Mouse (Mus musculus) ES-E14 (cell line): ENCODE measurements around the gene Rbm48. TPM values are rescaled to one million over a fixed set of nuclear protein-coding genes. Genes with fewer than 3 reads are reported as not detected.

Experiments used
- DNase-seq: peaks from one replicate; pipeline ENCODE4 v3.0.0-alpha.2; 2013; ENCODE audit warnings: low read depth, low spot score
- H3K27ac ChIP-seq: 2 replicates; pipeline ENCODE4 v1.5.1; 2012; ENCODE audit warnings: low read depth, mild to moderate bottlenecking, low read length, moderate library complexity, mixed read lengths; ENCODE audit not compliant: poor library complexity, insufficient read depth, severe bottlenecking
- H3K36me3 ChIP-seq: 2 replicates; pipeline ENCODE4 v1.6.1; 2012; ENCODE audit warnings: mild to moderate bottlenecking, low read length, moderate library complexity, mixed read lengths; ENCODE audit not compliant: control insufficient read depth, poor library complexity, insufficient read depth, severe bottlenecking
- H3K4me1 ChIP-seq, 2 experiments: fragments of 150-350 bp in 1 of 2; sonication (generic) in 1 of 2; 2 replicates each; pipeline ENCODE4 v1.6.1; 2012; ENCODE audit warnings: low read length in 2 of 2, mild to moderate bottlenecking in 1 of 2, mixed read lengths in 1 of 2; ENCODE audit not compliant: control insufficient read depth in 2 of 2, insufficient read depth in 2 of 2, poor library complexity in 1 of 2
- H3K4me3 ChIP-seq, 2 experiments: fragments of 150-350 bp in 1 of 2; sonication (generic) in 1 of 2; 2 replicates each; pipeline ENCODE4 v1.5.1; 2012; ENCODE audit warnings: low read length in 2 of 2, low read depth in 1 of 2, mild to moderate bottlenecking in 1 of 2, mixed read lengths in 1 of 2; ENCODE audit not compliant: insufficient read depth in 1 of 2, poor library complexity in 1 of 2, severe bottlenecking in 1 of 2
- H3K9ac ChIP-seq: 2 replicates; pipeline ENCODE4 v1.6.1; 2012; ENCODE audit warnings: low read depth, mild to moderate bottlenecking, low read length, mixed read lengths; ENCODE audit not compliant: poor library complexity, insufficient read depth, severe bottlenecking
- H3K9me3 ChIP-seq: fragments of 150-350 bp; sonication (generic); 2 replicates; pipeline ENCODE4 v1.6.1; 2012; ENCODE audit warnings: low read depth, mild to moderate bottlenecking, low read length; ENCODE audit not compliant: control insufficient read depth, insufficient read depth
- CHD2 ChIP-seq: IDR thresholded peaks from 2 replicates; pipeline ENCODE4 v1.6.1; 2014; ENCODE audit warnings: mild to moderate bottlenecking, low read depth, low read length, inconsistent platforms
- HCFC1 ChIP-seq: IDR thresholded peaks from 2 replicates; pipeline ENCODE4 v1.6.1; 2012; ENCODE audit warnings: low read length, inconsistent platforms, borderline replicate concordance; ENCODE audit not compliant: insufficient read depth
- MAFK ChIP-seq: IDR thresholded peaks from 2 replicates; pipeline ENCODE4 v1.6.1; 2014; ENCODE audit warnings: mild to moderate bottlenecking, low read depth, low read length, inconsistent platforms; ENCODE audit not compliant: insufficient read depth
- ZC3H11A ChIP-seq: IDR thresholded peaks from 2 replicates; pipeline ENCODE4 v1.6.1; 2012; ENCODE audit warnings: low read depth, mild to moderate bottlenecking, inconsistent platforms, low read length, borderline replicate concordance
- ZNF384 ChIP-seq: IDR thresholded peaks from 2 replicates; pipeline ENCODE4 v1.6.1; 2012; ENCODE audit warnings: low read depth, low read length, inconsistent platforms
- in situ Hi-C, 2 experiments: fragments of 600-800 bp; cut with MboI; formaldehyde crosslinking; loops; one replicate each; pipeline ENCODE4 v1.15.1; 2025; ENCODE audit warnings: low sequenced_read_pairs in 2 of 2, inconsistent platforms in 1 of 2; ENCODE audit not compliant: unreplicated experiment in 2 of 2
- total RNA-seq: library from RNA; depleted of rRNA; stranded (reverse); fragments of 300-350 nt; gene quantifications from 2 replicates; pipeline ENCODE4 v1.2.3, GENCODE M21; 2012

Rbm48 gene
- total RNA-seq, 1 experiment: 21.9 TPM

DNA sequence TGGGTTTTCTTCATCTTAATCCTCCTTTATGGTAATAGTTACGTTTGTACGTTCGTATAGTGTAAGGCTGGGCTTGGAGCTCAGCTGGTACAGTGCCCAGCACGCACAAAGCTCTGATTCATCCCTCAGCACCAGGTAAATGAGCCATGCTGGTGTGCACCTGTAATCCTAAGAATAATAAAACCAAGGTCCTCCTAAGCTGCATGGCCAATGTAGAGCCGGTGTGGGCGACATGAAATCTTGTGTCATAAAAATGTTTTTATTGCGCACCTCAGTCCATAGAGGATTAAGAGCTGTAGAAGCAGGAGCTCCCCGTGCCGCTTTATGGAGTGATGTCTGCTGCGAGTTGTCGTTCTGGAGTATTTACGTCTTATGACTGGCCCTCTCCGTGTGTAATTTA lies 36.9 kb upstream of the Rbm48 start:
- Histone ChIP-seq H3K36me3 (no peaks in the 10 kb centered on the region), H3K9ac (peak overlapping the region; percentile 64; the same call in 1 of the 2 replicates), H3K27ac (no peak overlapping the region), H3K4me1 (peaks cover 0 to 2% of the 10 kb centered on the region in 2 experiments; a peak in 1 of 4 replicates), H3K4me3 (no peak overlapping the region), H3K9me3 (no peaks in the 10 kb centered on the region)
- no peak for TF ChIP-seq HCFC1
- TF ChIP-seq ZC3H11A: no peak
- TF ChIP-seq CHD2: no peak
- no peak for TF ChIP-seq ZNF384
- TF ChIP-seq MAFK: no peak
- DNase-seq: no peak
- in situ Hi-C loops: no loop called here

DNA sequence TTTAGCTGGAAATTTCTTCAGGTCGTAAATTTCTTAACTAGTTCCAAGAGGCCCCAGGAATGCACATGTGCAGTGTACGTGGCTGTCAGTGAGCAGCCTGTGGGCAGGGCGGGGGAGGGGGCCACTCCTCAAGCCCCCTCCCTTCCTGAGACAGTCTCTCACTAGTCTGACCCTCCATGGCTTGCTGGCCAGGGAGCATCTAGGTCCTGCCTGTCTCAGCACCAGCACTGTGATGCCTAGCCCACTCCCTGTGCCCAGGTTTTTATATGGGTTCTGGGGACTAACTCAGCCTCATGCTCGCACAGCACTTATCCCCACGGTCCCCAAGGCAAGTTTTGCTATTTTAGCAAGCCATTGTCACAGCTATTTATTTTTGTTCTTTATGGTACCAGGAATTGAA lies 35.9 kb upstream of the Rbm48 start:
- Histone ChIP-seq H3K4me1 (peaks cover 0 to 2% of the 10 kb centered on the region in 2 experiments; a peak in 1 of 4 replicates), H3K9me3 (no peaks in the 10 kb centered on the region), H3K4me3 (no peak overlapping the region), H3K36me3 (0 out of 2 replicates have a peak, but pooled peaks cover 1% of the 10 kb centered on the region), H3K27ac (no peak overlapping the region), H3K9ac (no peak overlapping the region)
- no peak for DNase-seq
- no peak for TF ChIP-seq MAFK
- no peak for TF ChIP-seq ZC3H11A
- no peak for TF ChIP-seq HCFC1
- no peak for TF ChIP-seq ZNF384
- no peak for TF ChIP-seq CHD2
- in situ Hi-C loops: no loop called here

DNA sequence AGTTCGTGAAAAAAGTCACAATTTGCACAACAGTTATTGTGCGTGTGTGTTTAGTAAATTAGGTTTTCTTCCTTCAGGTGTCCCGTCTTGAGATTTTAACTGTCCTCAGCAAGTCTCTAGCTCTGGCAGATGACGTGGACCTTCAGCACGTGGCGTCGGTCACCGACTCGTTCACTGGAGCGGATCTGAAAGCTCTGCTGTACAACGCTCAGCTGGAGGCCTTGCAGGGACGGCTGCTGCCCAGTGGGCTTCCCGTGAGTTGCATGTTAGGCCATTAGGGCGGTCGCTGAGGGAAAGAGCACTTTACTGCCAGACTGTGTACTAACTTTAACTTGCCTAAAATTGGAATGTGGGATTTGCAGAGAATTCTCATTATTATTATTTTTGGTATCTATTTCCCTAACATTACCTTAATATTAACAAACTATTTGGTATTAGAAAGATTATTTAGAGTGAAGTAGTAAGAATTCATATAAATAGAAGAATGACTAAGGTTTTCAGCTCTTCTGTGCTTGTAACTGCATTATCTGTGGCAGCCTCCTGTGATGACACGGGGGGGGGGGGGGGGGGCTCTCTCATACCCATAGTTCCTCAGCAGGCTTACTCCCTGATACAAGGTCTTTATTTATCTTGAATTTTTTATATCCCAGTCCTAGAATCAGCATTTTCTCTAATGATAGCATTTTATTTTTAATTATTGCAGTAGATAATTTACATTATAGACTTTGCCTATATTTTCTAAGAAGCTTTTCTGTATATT lies 35.3 kb upstream of the Rbm48 start:
- H3K4me3 ChIP-seq: no peak overlapping the region
- TF ChIP-seq ZNF384 (no peak), ZC3H11A (no peak), CHD2 (no peak), MAFK (no peak), HCFC1 (no peak)
- no peak overlapping the region for H3K27ac ChIP-seq
- H3K4me1 ChIP-seq: peaks cover 0 to 2% of the 10 kb centered on the region in 2 experiments; a peak in 1 of 4 replicates
- no peaks in the 10 kb centered on the region for H3K9me3 ChIP-seq
- 0 out of 2 replicates have a peak, but pooled peaks cover 1% of the 10 kb centered on the region for H3K36me3 ChIP-seq
- DNase-seq: no peak
- H3K9ac ChIP-seq: no peak overlapping the region
- in situ Hi-C loops: no loop called here

DNA sequence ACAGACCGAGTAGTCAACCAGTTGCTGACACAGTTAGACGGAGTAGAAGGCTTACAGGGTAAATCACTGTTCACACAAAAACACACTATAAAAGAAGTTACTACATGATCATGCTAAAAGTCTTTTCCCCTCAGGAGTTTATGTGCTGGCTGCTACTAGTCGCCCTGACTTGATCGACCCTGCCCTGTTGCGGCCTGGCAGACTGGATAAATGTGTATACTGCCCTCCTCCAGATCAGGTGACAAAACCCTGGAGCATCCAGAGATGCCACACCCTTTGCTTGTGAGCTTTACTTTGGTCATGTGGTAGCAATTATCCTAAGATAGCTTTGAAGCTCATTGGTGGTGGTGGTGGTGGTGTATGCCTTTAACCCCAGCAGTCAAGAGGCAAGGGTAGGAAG lies 33.7 kb upstream of the Rbm48 start:
- 0 out of 2 replicates have a peak, but pooled peaks cover 1% of the 10 kb centered on the region for H3K36me3 ChIP-seq
- in situ Hi-C loops: no loop called here
- DNase-seq: no peak
- no peak overlapping the region for H3K4me3 ChIP-seq
- no peak overlapping the region for H3K9ac ChIP-seq
- TF ChIP-seq MAFK: no peak
- no peak for TF ChIP-seq CHD2
- no peak for TF ChIP-seq ZNF384
- TF ChIP-seq HCFC1: no peak
- TF ChIP-seq ZC3H11A: no peak
- H3K4me1 ChIP-seq: peaks cover 0 to 2% of the 10 kb centered on the region in 2 experiments; a peak in 1 of 4 replicates
- H3K27ac ChIP-seq: no peak overlapping the region
- H3K9me3 ChIP-seq: no peaks in the 10 kb centered on the region
